Mouse (Mus musculus) E14TG2a.4 (cell line): ENCODE data around the gene Pik3cd.

Experiments used
- CTCF ChIP-seq: conservative IDR thresholded peaks from 2 replicates; pipeline ENCODE4 v1.5.1; 2014; ENCODE audit warnings: low read length
- NANOG ChIP-seq: IDR thresholded peaks from 2 replicates; pipeline ENCODE4 v1.6.1; 2014; ENCODE audit warnings: borderline replicate concordance, low read length, mixed read lengths

- TF ChIP-seq CTCF, result no peak
- no peak for TF ChIP-seq NANOG
Observed at GRCm38 (mm10) chr4:149688861-149689260, 13.5 kb downstream of the Pik3cd start.
